Mouse (Mus musculus) intestine, postnatal 0 days (tissue): ENCODE results near the gene Rbbp8nl. TPM values are rescaled to one million over a fixed set of nuclear protein-coding genes. Genes with fewer than 3 reads are reported as not detected.
"Not testable (repeated sequence)": the region's sequence is repeated elsewhere in the genome, so short reads cannot be mapped to it uniquely, and the experiment has no call there.

ENCODE experiments used
- ATAC-seq: fragments of 200-750 bp; cut with Nextera tagmentation; 2 replicates; pipeline ENCODE4 v1.8.0; 2017; ENCODE audit warnings: mild to moderate bottlenecking, moderate TSS enrichment, moderate library complexity
- H3K27ac ChIP-seq: fragments of 300-500 bp; sonication (generic); 2 replicates; pipeline ENCODE4 v1.5.1; 2014; ENCODE audit warnings: mild to moderate bottlenecking, low read depth, low read length, moderate library complexity
- H3K27me3 ChIP-seq: fragments of 300-500 bp; sonication (generic); replicated peaks from 2 replicates; pipeline ENCODE4 v1.6.1; 2014; ENCODE audit warnings: low read length, mixed read lengths; ENCODE audit not compliant: control insufficient read depth, insufficient read depth
- H3K36me3 ChIP-seq: fragments of 300-500 bp; sonication (generic); 2 replicates; pipeline ENCODE4 v1.6.1; 2014; ENCODE audit warnings: mild to moderate bottlenecking, moderate library complexity; ENCODE audit not compliant: control insufficient read depth, insufficient read depth
- H3K4me1 ChIP-seq: fragments of 300-500 bp; sonication (generic); replicated peaks from 2 replicates; pipeline ENCODE4 v1.6.1; 2014; ENCODE audit warnings: antibody characterized with exemption, low read length, mixed read lengths; ENCODE audit not compliant: control insufficient read depth, insufficient read depth
- H3K4me2 ChIP-seq: fragments of 300-500 bp; sonication (generic); replicated peaks from 2 replicates; pipeline ENCODE4 v1.6.1; 2014; ENCODE audit warnings: low read depth, mild to moderate bottlenecking, moderate library complexity
- H3K4me3 ChIP-seq: fragments of 300-500 bp; sonication (generic); 2 replicates; pipeline ENCODE4 v1.5.1; 2014; ENCODE audit warnings: low read depth, low read length
- H3K9ac ChIP-seq: fragments of 300-500 bp; sonication (generic); 2 replicates; pipeline ENCODE4 v1.6.1; 2014; ENCODE audit warnings: mild to moderate bottlenecking, low read depth, low read length
- H3K9me3 ChIP-seq: fragments of 300-500 bp; sonication (generic); 2 replicates; pipeline ENCODE4 v1.6.1; 2016; ENCODE audit warnings: mixed run types; ENCODE audit not compliant: control insufficient read depth
- CTCF ChIP-seq: sonication (generic); IDR thresholded peaks from 2 replicates; pipeline ENCODE4 v1.5.1; 2016; ENCODE audit warnings: low read depth, mild to moderate bottlenecking, control low read depth, antibody characterized with exemption, moderate library complexity
- WGBS: fragments of 180-500 bp; shearing (Covaris S2); extraction: QIAGEN DNeasy Blood & Tissue Kit; methylation state at CpG from one replicate; pipeline ENCODE4 v1.1.7; 2014; 5-methylcytosine and 5-hydroxymethylcytosine counted together
- polyA plus RNA-seq: library from polyadenylated mRNA; unstranded; fragments of >200 nt; fragmentation: Nextera tagmentation; extraction: Ambion mirVana; gene quantifications from 2 replicates; pipeline ENCODE4 v1.2.1, GENCODE M21; 2015

Rbbp8nl gene
- polyA plus RNA-seq, 1 experiment from 2014 or later: 0.25 TPM

- Histone ChIP-seq H3K4me1 (0 out of 2 replicates have a peak, but pooled peaks cover 5% of the 10 kb centered on the region), H3K27me3 (no peaks in the 10 kb centered on the region), H3K4me2 (no peak overlapping the region), H3K27ac (no peak overlapping the region), H3K9ac (no peak overlapping the region), H3K36me3 (peaks cover 74% of the 10 kb centered on the region), H3K9me3 (no peaks in the 10 kb centered on the region), H3K4me3 (no peak overlapping the region)
- TF ChIP-seq CTCF: no peak
- WGBS: 63% methylated on average over 3 of the region's 3 CpGs
- no peak for ATAC-seq
Observed at GRCm38 (mm10) chr2:180262441-180262840, 27.2 kb downstream of the Rbbp8nl start.

- Histone ChIP-seq H3K9me3 (no peaks in the 10 kb centered on the region), H3K27me3 (no peaks in the 10 kb centered on the region), H3K4me3 (no peak overlapping the region), H3K4me1 (0 out of 2 replicates have a peak, but pooled peaks cover 5% of the 10 kb centered on the region), H3K9ac (no peak overlapping the region), H3K36me3 (peaks cover 69% of the 10 kb centered on the region), H3K4me2 (no peak overlapping the region), H3K27ac (no peak overlapping the region; the same call in 1 of the 2 replicates)
- no peak for TF ChIP-seq CTCF
- WGBS: 85% methylated on average over 7 of the region's 7 CpGs
- no peak for ATAC-seq
Observed at GRCm38 (mm10) chr2:180261901-180262300, 27.8 kb downstream of the Rbbp8nl start.

GRCm38 (mm10) chr2:180260610-180261480 is 28.8 kb downstream of the Rbbp8nl start:
- H3K4me3 ChIP-seq: no peak overlapping the region
- H3K4me2 ChIP-seq: no peak overlapping the region
- H3K4me1 ChIP-seq: 0 out of 2 replicates have a peak, but pooled peaks cover 5% of the 10 kb centered on the region
- H3K9me3 ChIP-seq: no peaks in the 10 kb centered on the region
- ATAC-seq: no peak
- TF ChIP-seq CTCF: no peak
- no peak overlapping the region for H3K9ac ChIP-seq
- peaks cover 60% of the 10 kb centered on the region for H3K36me3 ChIP-seq
- H3K27ac ChIP-seq: no peak overlapping the region
- no peaks in the 10 kb centered on the region for H3K27me3 ChIP-seq
- 49% methylated on average over 8 of the region's 8 CpGs for WGBS

GRCm38 (mm10) chr2:180259826-180260609 is 29.7 kb downstream of the Rbbp8nl start:
- H3K4me3 ChIP-seq, H3K4me1 ChIP-seq, H3K9me3 ChIP-seq, H3K9ac ChIP-seq, ATAC-seq, H3K4me2 ChIP-seq, H3K27ac ChIP-seq, H3K27me3 ChIP-seq: not testable (repeated sequence)
- 65% methylated on average over 17 of the region's 17 CpGs for WGBS
- peaks cover 59% of the 10 kb centered on the region for H3K36me3 ChIP-seq

- peaks cover 52% of the 10 kb centered on the region for H3K36me3 ChIP-seq
- not testable (repeated sequence) for H3K4me2 ChIP-seq, H3K9ac ChIP-seq, ATAC-seq, H3K27ac ChIP-seq, H3K4me1 ChIP-seq, H3K27me3 ChIP-seq, H3K4me3 ChIP-seq, H3K9me3 ChIP-seq
- 71% methylated on average over 10 of the region's 10 CpGs for WGBS
Observed at GRCm38 (mm10) chr2:180258951-180259484, 30.7 kb downstream of the Rbbp8nl start.
